In genomic region chr11:32585996-32586395, GRCm38 (mm10) we compare ENCODE assay signal across 22 mouse cellular contexts. TPM values are rescaled to one million over a fixed set of nuclear protein-coding genes. Genes with fewer than 3 reads are reported as not detected.
"Had no signal": no experiment of that assay in that cellular context is flagged by ENCODE, and none has a peak within 500 bp of the region (broad histone marks: within the 10 kb centered on the region; RNA-seq: fewer than 3 reads in every experiment).

No protein-coding gene starts in this region.

- H3K27ac ChIP-seq: hindbrain, postnatal 0 days; kidney, postnatal 0 days; layer of hippocampus, adult 2 months; left cerebral cortex, adult 2 months; liver, embryonic 15.5 days; macrophage; midbrain, embryonic 13.5 days; stomach, embryonic 15.5 days had no signal

- H3K9ac ChIP-seq: liver, embryonic 15.5 days; midbrain, embryonic 13.5 days; stomach, embryonic 15.5 days had no signal

- H3K9me3 ChIP-seq: liver, embryonic 15.5 days; midbrain, embryonic 13.5 days; stomach, embryonic 15.5 days had no signal

- DNase-seq: kidney, adult 2 months; kidney, postnatal 25 days; layer of hippocampus, adult 9-11 months; lung, adult 18-20 months; thymus, postnatal 25 days had no signal

- ATAC-seq: hindbrain, postnatal 0 days; intestine, postnatal 0 days; lung, postnatal 0 days; midbrain, embryonic 13.5 days; midbrain, embryonic 16.5 days had no signal

- H3K4me3 ChIP-seq: layer of hippocampus, adult 2 months; left cerebral cortex, adult 2 months; liver, embryonic 15.5 days; midbrain, embryonic 13.5 days; stomach, embryonic 15.5 days had no signal

- H3K36me3 ChIP-seq: midbrain, embryonic 13.5 days; stomach, embryonic 15.5 days had no signal

- H3K4me2 ChIP-seq: liver, embryonic 11.5 days; liver, embryonic 15.5 days; midbrain, embryonic 13.5 days; stomach, embryonic 15.5 days had no signal

- H3K27me3 ChIP-seq: liver, embryonic 15.5 days; midbrain, embryonic 13.5 days; stomach, embryonic 15.5 days had no signal

RNA-seq across cellular contexts. Expression of gene Efcab9, which starts 54.1 kb away (rescaled TPM):
- total RNA-seq: hindbrain, postnatal 0 days; left cerebral cortex, postnatal 10 days had no signal
- polyA plus RNA-seq: hindbrain, postnatal 0 days; kidney, adult 2 months; large intestine, adult 2 months; limb, embryonic 11.5 days; macrophage; midbrain, embryonic 16.5 days; neural tube, embryonic 14.5 days; small intestine, adult 2 months had no signal
